Mouse (Mus musculus): ENCODE measurements around the gene Slc30a2.
"Not testable (repeated sequence)": the region's sequence is repeated elsewhere in the genome, so short reads cannot be mapped to it uniquely, and the experiment has no call there.

The Slc30a2 gene

GRCm38 (mm10) chr4:134343071-134344031 is at the start of gene Slc30a2:
Gene Slc30a2 (plus strand): TSS chr4:134343181.
- DNase-seq (ENCODE audit: extremely low read depth, insufficient read length, low spot score): no peak

DNA sequence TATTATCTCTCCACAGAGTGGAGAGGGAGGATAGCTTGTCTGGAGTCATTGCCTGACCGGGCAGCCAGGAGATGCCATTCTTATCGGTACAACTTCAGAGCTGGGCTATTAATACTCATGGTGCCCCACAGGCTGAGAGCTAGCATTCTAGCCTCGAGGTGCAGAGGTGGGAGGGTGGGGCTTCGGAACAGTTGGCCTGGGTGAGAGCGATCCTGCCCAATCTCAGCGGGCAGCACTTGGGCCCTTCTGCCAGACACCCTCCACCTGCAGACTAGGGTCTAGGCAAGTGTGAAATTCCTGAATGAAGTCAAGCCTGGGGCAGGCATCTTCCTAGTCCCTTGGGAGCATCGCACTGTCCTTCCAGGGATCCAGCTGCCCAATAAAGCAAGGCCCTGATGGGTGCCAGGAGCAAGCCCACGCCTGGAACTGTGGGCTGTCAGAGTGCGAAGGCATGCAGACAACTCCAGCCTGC is 49.3 kb upstream of the Slc30a2 start:
- DNase-seq (ENCODE audit: extremely low read depth, insufficient read length, low spot score): no peak

DNA sequence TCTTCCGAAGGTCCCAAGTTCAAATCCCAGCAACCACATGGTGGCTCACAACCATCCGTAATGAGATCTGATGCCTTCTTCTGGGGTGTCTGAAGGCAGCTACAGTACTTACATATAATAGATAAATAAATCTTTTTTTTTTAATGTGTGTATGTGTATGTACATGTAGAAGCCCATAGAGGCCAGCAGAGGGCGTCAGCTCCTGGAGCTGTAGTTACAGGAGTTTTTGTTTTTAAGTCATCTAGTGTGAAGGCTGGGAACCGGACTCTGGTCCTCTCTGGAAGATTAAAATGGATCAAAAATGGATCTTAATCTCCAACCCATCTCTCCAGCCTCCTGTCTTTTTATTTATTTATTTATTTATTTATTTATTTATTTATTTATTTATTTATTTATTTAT is 46.9 kb upstream of the Slc30a2 start:
- DNase-seq (ENCODE audit: extremely low read depth, insufficient read length, low spot score): not testable (repeated sequence)

DNA sequence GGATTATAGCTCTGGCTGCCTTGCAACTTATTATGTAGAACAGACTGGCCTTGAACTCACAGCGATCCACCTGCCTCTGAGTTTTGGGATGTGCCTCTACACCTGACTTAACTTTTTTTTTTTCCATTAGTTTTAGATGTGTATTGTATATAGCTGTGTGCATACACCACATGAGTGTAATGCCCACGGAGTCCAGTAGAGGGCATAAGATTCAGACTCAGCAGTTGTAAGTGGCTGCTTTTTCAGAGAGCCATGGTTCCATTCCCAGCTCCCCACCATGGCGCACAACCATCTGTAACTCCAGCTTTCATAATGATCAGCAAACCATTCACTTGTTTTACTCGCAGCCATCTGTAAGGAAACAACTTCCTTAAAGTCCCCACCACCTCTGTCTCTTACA is 46.5 kb upstream of the Slc30a2 start:
- DNase-seq (ENCODE audit: extremely low read depth, insufficient read length, low spot score): no peak

DNA sequence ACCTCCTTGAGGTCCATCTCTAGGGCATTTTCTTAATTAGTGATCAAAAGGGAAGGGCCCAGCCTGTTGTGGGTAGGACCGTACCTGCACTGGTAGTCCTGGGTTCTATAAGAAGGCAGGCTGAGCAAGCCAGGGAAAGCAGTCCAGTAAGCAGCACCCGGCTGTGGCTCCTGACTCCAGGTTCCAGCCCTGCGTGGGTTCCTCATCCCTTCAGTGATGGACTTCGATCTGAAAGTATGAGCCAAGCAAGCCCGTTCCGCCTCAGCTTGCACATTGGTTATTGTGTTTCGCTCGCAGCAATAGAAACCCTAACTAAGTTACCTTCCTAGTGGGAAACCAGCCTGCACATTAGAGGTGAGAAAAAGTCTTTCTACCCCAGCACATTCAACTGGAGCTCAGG is 45.6 kb upstream of the Slc30a2 start:
- no peak for DNase-seq (ENCODE audit: extremely low read depth, insufficient read length, low spot score)

GRCm38 (mm10) chr4:134298626-134299497 is 44.1 kb upstream of the Slc30a2 start:
- no peak for DNase-seq (ENCODE audit: extremely low read depth, insufficient read length, low spot score)

- no peak for DNase-seq (ENCODE audit: extremely low read depth, insufficient read length, low spot score)
These were observed 43.5 kb upstream of the Slc30a2 start for GRCm38 (mm10) chr4:134299498-134299810.

- no peak for DNase-seq (ENCODE audit: extremely low read depth, insufficient read length, low spot score)
These were observed 42.7 kb upstream of the Slc30a2 start for GRCm38 (mm10) chr4:134300316-134300715.

- DNase-seq (ENCODE audit: extremely low read depth, insufficient read length, low spot score): no peak
These were observed 40.9 kb upstream of the Slc30a2 start for GRCm38 (mm10) chr4:134302084-134302483.

- DNase-seq (ENCODE audit: extremely low read depth, insufficient read length, low spot score): no peak
These were observed 36.0 kb upstream of the Slc30a2 start for GRCm38 (mm10) chr4:134306963-134307362.

DNA sequence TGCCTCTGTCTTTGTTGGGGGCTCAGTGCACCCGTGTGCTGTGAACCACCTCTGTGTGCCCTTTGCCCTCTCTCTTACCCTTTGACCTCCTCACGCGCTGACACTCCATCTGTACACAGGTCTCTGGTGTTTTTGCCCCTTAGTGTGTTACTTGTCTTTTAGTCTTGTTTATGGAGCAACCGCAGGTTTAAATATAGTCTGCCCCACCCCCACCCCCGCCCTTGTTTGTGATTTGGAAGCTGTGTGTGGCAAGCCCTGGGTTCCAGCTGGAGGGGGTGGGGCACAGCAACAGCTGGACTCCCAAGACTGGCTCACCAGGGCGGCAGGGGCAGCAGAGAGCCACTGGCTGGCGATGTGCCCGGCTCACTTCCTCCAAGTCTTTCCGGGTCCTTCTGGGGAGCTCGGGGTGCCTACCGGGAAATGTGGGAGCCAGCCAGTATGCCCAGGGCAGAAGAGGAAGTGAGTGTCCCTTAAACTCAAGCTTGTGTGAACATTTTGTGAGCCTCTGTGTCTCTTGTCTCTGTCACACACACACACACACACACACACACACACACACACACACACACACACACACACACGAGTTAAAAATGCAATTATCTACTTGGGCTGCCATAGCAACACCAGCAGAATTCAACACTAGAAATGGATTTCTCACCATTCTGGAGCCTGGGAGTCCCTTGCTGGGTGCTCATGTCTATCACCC is 35.5 kb upstream of the Slc30a2 start:
- DNase-seq (ENCODE audit: extremely low read depth, insufficient read length, low spot score): peak; percentile 53

GRCm38 (mm10) chr4:134310106-134310505 is 32.9 kb upstream of the Slc30a2 start:
- DNase-seq (ENCODE audit: extremely low read depth, insufficient read length, low spot score): no peak

DNA sequence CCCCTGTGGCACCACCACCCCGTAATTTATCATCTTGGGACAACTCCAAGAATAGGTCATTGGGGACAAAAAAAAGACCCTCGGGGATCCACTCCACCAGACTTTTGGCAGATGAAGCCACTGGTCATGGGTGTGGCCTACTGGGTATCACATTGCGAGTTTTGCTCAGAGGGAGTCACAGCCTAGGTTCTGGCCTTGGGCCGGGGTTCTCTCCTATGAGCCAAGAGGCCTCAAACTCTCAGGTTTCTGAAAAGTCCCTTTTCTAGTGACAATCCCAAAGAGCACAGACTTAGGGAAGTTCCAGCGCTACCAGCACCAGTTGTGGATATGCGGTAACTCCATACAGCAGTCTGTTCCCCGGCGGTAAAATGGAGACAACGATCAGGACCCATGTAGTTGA is 32.3 kb upstream of the Slc30a2 start:
- DNase-seq (ENCODE audit: extremely low read depth, insufficient read length, low spot score): no peak

DNA sequence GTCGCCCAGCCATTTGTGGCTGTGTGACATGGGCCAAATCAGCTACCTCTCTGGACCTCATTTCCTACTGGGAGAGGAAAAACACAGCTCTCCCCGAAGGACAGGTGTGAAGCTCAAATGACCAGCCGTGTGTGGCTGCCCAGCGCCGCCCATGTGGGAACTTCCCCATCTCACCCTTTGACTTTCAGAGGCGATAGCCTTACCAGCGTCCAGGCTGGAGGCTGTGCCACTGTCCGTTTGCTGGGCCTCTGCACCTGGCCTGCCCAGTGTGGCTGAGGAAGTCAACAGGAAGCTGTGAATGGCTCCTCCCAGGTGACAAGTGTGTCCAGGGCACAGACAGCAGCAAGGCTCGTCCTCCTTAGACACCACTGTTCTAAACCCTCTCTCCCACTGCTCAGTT is 31.2 kb upstream of the Slc30a2 start:
- DNase-seq (ENCODE audit: extremely low read depth, insufficient read length, low spot score): no peak

DNA sequence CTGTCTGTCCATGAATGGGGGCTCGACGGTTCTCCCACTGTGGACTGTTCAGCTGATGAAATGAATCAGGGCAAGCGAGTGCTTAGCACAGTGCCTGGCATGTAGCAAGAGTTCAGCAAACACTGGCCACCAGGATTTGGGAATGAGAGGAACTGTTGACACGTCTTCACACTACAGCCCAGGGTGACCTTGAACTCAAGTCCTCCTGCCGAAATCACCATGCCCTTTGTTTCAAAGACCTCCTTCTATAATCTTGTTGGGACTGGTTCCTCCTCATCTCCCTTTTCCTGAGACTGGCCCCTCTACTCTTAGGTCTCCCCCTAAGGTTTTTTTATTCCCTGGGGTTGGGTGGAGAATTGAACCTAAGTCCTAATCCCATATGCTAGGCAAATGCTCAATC is 30.6 kb upstream of the Slc30a2 start:
- no peak for DNase-seq (ENCODE audit: extremely low read depth, insufficient read length, low spot score)

DNA sequence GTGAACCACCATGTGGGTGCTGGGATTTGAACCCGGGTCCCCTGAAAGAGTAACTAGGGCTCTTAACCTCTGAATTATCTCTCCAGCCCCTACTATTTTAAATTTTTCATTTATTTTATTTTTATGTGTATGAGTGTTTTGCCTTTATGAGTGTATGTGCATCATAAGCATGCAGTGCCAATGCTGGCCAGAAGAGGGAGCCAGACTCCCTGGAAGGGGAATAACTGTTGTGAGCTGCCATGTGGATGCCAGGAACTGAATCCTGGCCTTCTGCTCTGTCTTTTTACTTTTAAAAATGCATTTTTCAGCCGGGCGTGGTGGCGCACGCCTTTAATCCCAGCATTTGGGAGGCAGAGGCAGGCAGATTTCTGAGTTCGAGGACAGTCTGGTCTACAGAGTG is 30.1 kb upstream of the Slc30a2 start:
- DNase-seq (ENCODE audit: extremely low read depth, insufficient read length, low spot score): no peak

- no peak for DNase-seq (ENCODE audit: extremely low read depth, insufficient read length, low spot score)
These were observed 28.8 kb upstream of the Slc30a2 start for GRCm38 (mm10) chr4:134314081-134314655.

- no peak for DNase-seq (ENCODE audit: extremely low read depth, insufficient read length, low spot score)
These were observed 28.1 kb upstream of the Slc30a2 start, which contains the start of gene Trim63 for GRCm38 (mm10) chr4:134314876-134315275. Gene Trim63 (plus strand): TSS chr4:134315120.

GRCm38 (mm10) chr4:134315470-134315869 is 27.5 kb upstream of the Slc30a2 start:
- DNase-seq (ENCODE audit: extremely low read depth, insufficient read length, low spot score): no peak

- DNase-seq (ENCODE audit: extremely low read depth, insufficient read length, low spot score): no peak
These were observed 26.6 kb upstream of the Slc30a2 start for GRCm38 (mm10) chr4:134316390-134316789.

All from 3134 (cell line).